Mouse (Mus musculus): Measurements from ENCODE around the gene Lingo1.

DNA sequence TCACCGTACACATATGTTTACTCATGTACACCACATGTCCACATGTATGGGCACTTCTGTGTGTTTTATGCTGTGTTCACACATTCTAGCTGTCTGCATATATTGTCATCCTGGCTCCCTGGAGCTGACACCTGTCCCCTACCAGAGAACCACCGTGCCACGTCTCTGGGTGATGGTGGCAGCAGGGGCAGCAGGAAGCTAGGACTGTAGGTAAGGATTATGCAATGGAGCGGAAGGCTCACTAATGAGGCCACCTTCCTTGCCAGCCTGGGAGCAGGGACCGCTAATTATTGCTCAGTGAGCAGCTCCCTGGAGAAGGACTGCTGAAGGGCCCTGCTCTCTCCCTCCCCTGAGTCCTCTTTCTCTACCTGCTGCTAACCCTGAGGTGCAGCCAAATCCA, 44.5 kb upstream of the Lingo1 start:
- no peak for TF ChIP-seq POLR2A (IDR thresholded peaks at IDR 0.05; ENCODE audit: low read depth, low read length)
- no peak for TF ChIP-seq CTCF (IDR thresholded peaks at IDR 0.05; ENCODE audit: extremely low read depth, insufficient read length, insufficient replicate concordance, low read depth, low read length)
